Comparison of ENCODE assay signal across 8 mouse cellular contexts in genomic region chr17:23550188-23550791, GRCm38 (mm10). TPM values are rescaled to one million over a fixed set of nuclear protein-coding genes. Genes with fewer than 3 reads are reported as not detected.
DNase-seq lines count a peak whose midpoint lies in the region; ATAC-seq lines count a peak whose summit lies in the region.

No protein-coding gene starts in this region.

- H3K9me3 ChIP-seq in hindbrain, embryonic 15.5 days = no peaks in the 10 kb centered on the region

- peak overlapping the region; percentile 82 for H3K27ac ChIP-seq in hindbrain, embryonic 15.5 days (replicated peaks)

- H3K27me3 ChIP-seq in hindbrain, embryonic 15.5 days = no peaks in the 10 kb centered on the region

- DNase-seq in R1 (ENCODE audit: low read depth, low spot score) = peak; percentile 95
- peak; percentile 90 to 99 for DNase-seq in cerebellum, postnatal 36 days
- peak; percentile 99 for DNase-seq in frontal cortex, postnatal 36 days (ENCODE audit: low spot score in 2 of 2)
- DNase-seq in left cerebral cortex, adult 11 months (ENCODE audit: low spot score) = peak; percentile 95
- peak; percentile 96 for DNase-seq in lung, postnatal 36 days
- DNase-seq in retina, embryonic 14.5 days (ENCODE audit: low spot score) = peak; percentile 97
- peak; percentile 83 to 87 for DNase-seq in thymus, postnatal 36 days

- H3K9ac ChIP-seq in hindbrain, embryonic 15.5 days = peak overlapping the region; percentile 56

- H3K4me2 ChIP-seq in hindbrain, embryonic 15.5 days = peak overlapping the region; percentile 80

- H3K36me3 ChIP-seq in hindbrain, embryonic 15.5 days = peaks cover 2% of the 10 kb centered on the region; the same call in 1 of the 2 replicates

- ATAC-seq in hindbrain, embryonic 15.5 days (ENCODE audit: low FRiP score, low read depth) = peak; percentile 72

- WGBS in hindbrain, embryonic 15.5 days = under 1% methylated on average over 22 of the region's 22 CpGs

- H3K4me1 ChIP-seq in hindbrain, embryonic 15.5 days (replicated peaks) = peaks cover 11% of the 10 kb centered on the region

- H3K4me3 ChIP-seq in hindbrain, embryonic 15.5 days = peak overlapping the region; percentile 70

RNA-seq across cellular contexts. Expression of gene Zfp213, which starts 13.7 kb away (rescaled TPM):
- polyA plus RNA-seq in hindbrain, embryonic 15.5 days (2015; fragmentation: Nextera tagmentation; extraction: Ambion mirVana) = 17.3 and 19.8 TPM in 2 replicates

RNA-seq across cellular contexts. Expression of gene Zfp13, which starts 49.0 kb away (rescaled TPM):
- polyA plus RNA-seq in hindbrain, embryonic 15.5 days (2015; fragmentation: Nextera tagmentation; extraction: Ambion mirVana) = 24.3 and 29.3 TPM in 2 replicates

RNA-seq across cellular contexts. Expression of gene Zscan10, which starts 50.4 kb away (rescaled TPM):
- polyA plus RNA-seq in hindbrain, embryonic 15.5 days (2015; fragmentation: Nextera tagmentation; extraction: Ambion mirVana) = 0.05 and 0.25 TPM in 2 replicates

Comparison
In these comparisons a context has a peak if more than half of its experiments do, and no peak if none do; other contexts are left out.
1. Peak in every context shown above with its lines: DNase-seq, ATAC-seq, H3K4me3 ChIP-seq and H3K27ac ChIP-seq.